Mouse (Mus musculus) forebrain, embryonic 12.5 days (tissue): ENCODE data around the gene Tceal9. TPM values are rescaled to one million over a fixed set of nuclear protein-coding genes. Genes with fewer than 3 reads are reported as not detected.
"Not testable (repeated sequence)": the region's sequence is repeated elsewhere in the genome, so short reads cannot be mapped to it uniquely, and the experiment has no call there.

Source experiments
- ATAC-seq: fragments of 200-750 bp; cut with Nextera tagmentation; 2 replicates; pipeline ENCODE4 v1.8.0; 2017; ENCODE audit warnings: moderate TSS enrichment; ENCODE audit not compliant: low FRiP score
- H3K27ac ChIP-seq: fragments of 300-500 bp; sonication (generic); 2 replicates; pipeline ENCODE4 v1.5.1; 2016; ENCODE audit warnings: mild to moderate bottlenecking
- H3K27me3 ChIP-seq: fragments of 300-500 bp; sonication (generic); 2 replicates; pipeline ENCODE4 v1.6.1; 2016; ENCODE audit warnings: mild to moderate bottlenecking
- H3K36me3 ChIP-seq: fragments of 300-500 bp; sonication (generic); replicated peaks from 2 replicates; pipeline ENCODE4 v1.6.1; 2016; ENCODE audit warnings: mild to moderate bottlenecking
- H3K4me1 ChIP-seq: fragments of 300-500 bp; sonication (generic); 2 replicates; pipeline ENCODE4 v1.6.1; 2016
- H3K4me2 ChIP-seq: fragments of 300-500 bp; sonication (generic); 2 replicates; pipeline ENCODE4 v1.6.1; 2016; ENCODE audit warnings: mild to moderate bottlenecking, moderate library complexity
- H3K4me3 ChIP-seq: fragments of 300-500 bp; sonication (generic); replicated peaks from 2 replicates; pipeline ENCODE4 v1.5.1; 2016; ENCODE audit warnings: mild to moderate bottlenecking
- H3K9ac ChIP-seq: fragments of 300-500 bp; sonication (generic); 2 replicates; pipeline ENCODE4 v1.6.1; 2016; ENCODE audit warnings: mild to moderate bottlenecking
- H3K9me3 ChIP-seq: fragments of 300-500 bp; sonication (generic); 2 replicates; pipeline ENCODE4 v1.6.1; 2016
- WGBS: fragments of 180-500 bp; shearing (Covaris S2); methylation state at CpG from one replicate; pipeline ENCODE4 v1.1.7; 2016; 5-methylcytosine and 5-hydroxymethylcytosine counted together
- polyA plus RNA-seq: library from polyadenylated mRNA; unstranded; fragments of >200 nt; fragmentation: Nextera tagmentation; extraction: Ambion mirVana; gene quantifications from 2 replicates; pipeline ENCODE4 v1.2.1, GENCODE M21; 2016

The Tceal9 gene
- polyA plus RNA-seq = 411 and 412 TPM in 2 replicates

DNA sequence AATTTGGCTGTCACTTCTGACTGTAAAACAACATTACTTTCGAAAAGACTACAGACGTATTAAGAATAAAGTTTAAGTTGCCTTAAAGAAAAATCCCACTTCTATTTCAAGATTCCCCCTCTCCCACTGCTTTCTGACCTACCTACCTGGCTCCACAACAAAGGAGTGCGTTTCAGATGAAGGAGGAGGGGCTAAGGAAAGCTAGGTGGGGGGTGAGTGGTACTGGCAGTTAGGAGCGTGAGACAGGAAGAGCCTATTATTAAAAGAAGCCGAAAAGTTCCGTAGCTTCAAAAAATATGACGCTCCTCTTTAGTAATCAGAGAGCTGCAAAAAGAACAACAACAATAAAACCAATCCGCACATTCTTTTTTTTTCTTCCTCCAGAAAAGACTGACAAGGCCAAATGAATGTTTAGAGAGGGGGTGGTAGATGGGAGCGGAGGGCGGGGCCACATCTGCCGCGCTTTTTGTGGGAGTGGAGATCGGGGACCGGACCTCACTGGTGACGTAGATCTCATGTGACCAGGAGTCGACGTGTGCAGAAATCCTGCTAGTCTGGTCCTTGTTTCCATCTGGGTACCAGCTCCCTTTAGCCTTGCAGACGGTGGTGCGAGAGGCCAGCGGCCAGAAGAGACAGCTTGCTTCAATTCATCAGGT, at the start of gene Tceal9:
TSS of gene Tceal9 (plus strand) at position 506 of the 656 bp plus-strand sequence.
- no peaks in the 10 kb centered on the region for H3K27me3 ChIP-seq
- WGBS = 14% methylated on average over 20 of the region's 20 CpGs
- ATAC-seq = peak; percentile 95
- peak within 1 kb of the TSS; percentile 68 for H3K9ac ChIP-seq
- H3K36me3 ChIP-seq = peaks cover 8% of the 10 kb centered on the region
- H3K4me2 ChIP-seq = peak within 1 kb of the TSS; percentile 52
- H3K9me3 ChIP-seq = no peaks in the 10 kb centered on the region
- peak within 1 kb of the TSS; percentile 70 for H3K27ac ChIP-seq
- H3K4me3 ChIP-seq = peak within 1 kb of the TSS; percentile 52
- 0 out of 2 replicates have a peak, but pooled peaks cover 2% of the 10 kb centered on the region for H3K4me1 ChIP-seq

DNA sequence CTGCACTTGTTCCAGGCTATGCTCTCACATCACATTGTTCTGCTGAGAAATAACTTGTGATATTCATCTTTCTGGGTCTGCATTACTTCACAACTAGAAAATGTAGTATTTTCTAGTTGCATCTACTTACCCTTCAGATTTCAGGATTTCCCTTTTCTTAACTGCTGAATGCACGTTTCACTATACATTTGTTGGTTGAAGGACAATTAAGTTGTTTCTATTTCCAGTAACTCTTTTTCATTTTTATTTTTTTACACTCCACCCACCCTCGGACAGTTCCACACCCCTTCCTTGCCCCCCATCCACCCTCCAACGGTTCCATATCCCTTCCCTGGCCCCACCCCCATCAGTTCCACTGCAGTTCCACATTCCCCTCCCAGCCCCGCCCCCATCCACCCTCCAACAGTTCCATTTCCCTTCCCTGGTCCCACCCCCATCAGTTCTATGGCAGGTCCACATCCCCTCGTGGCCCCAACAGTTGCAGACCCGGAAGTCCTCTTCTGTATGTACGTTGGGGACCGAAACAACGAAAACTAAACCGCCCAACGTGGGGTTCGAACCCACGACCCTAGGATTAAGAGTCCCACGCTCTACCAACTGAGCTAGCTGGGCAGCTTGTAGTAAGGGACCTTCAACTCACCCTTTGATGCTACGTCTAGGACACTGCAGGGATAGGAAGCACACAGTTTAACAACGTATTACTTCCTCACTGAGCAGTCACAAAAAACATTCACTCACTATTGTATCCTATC, 49.5 kb upstream of the Tceal9 start:
- H3K27me3 ChIP-seq = no peaks in the 10 kb centered on the region
- no peak overlapping the region for H3K4me2 ChIP-seq
- H3K9ac ChIP-seq = no peak overlapping the region
- no peaks in the 10 kb centered on the region for H3K36me3 ChIP-seq
- H3K4me1 ChIP-seq = no peaks in the 10 kb centered on the region
- no peak overlapping the region for H3K27ac ChIP-seq
- 82% methylated on average over 16 of the region's 16 CpGs for WGBS
- H3K4me3 ChIP-seq = no peak overlapping the region
- no peak for ATAC-seq
- no peaks in the 10 kb centered on the region for H3K9me3 ChIP-seq

DNA sequence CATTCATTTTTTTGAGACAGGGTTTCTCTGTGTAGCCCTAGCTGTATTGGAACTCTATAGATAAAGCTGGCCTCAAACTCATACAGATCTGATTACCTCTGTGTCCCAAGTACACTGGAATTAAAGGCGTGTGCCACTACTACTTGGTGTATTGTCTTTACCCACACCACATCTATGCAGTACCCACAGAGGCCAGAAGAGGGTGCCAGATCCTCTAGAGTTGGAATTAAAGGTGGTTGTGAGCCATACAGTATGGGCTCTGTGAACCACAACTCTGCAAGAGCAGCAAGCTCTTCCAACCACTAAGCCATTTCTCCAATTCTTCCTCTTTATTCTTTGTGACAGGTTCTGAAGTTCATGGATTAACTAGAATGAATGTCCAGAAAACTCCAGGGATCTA, 48.0 kb upstream of the Tceal9 start:
- ATAC-seq = no peak
- WGBS = 50% methylated on average over 1 of the region's 1 CpGs

DNA sequence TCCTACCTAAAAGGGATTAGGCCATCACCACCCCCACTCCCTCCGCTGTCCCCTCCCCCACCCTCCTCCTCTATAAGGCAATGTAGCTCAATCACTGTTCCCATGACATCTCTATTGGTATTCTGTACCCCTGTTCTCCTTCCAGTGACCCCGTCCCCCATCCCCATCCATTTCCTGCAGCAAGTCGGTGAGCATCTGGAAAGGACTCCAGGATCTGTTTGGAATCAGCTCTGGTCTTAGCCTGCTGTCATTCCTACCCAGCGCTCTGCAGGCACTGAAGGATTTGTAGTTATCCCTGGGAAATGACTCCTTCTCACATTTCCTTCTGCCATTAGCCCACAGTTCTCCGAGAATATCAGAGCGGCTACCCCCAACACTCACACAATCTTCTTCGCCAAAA, 41.6 kb upstream of the Tceal9 start:
- no peaks in the 10 kb centered on the region for H3K36me3 ChIP-seq
- H3K9me3 ChIP-seq = no peaks in the 10 kb centered on the region
- H3K4me2 ChIP-seq = peak overlapping the region; percentile 52
- H3K4me3 ChIP-seq = peak overlapping the region; percentile 45
- no peak; the same call in 1 of the 2 replicates for ATAC-seq
- no peak overlapping the region for H3K27ac ChIP-seq
- WGBS = 15% methylated on average over 7 of the region's 7 CpGs
- no peaks in the 10 kb centered on the region for H3K4me1 ChIP-seq
- H3K27me3 ChIP-seq = peaks cover 12% of the 10 kb centered on the region
- H3K9ac ChIP-seq = peak overlapping the region; percentile 38

More for the DNA sequence above, 48.0 kb upstream of the Tceal9 start:
- no peak overlapping the region for H3K9ac ChIP-seq
- no peaks in the 10 kb centered on the region for H3K36me3 ChIP-seq
- H3K27ac ChIP-seq = no peak overlapping the region
- no peaks in the 10 kb centered on the region for H3K4me1 ChIP-seq
- H3K4me3 ChIP-seq = no peak overlapping the region
- H3K27me3 ChIP-seq = peaks cover 8% of the 10 kb centered on the region
- H3K9me3 ChIP-seq = no peaks in the 10 kb centered on the region
- no peak overlapping the region for H3K4me2 ChIP-seq

DNA sequence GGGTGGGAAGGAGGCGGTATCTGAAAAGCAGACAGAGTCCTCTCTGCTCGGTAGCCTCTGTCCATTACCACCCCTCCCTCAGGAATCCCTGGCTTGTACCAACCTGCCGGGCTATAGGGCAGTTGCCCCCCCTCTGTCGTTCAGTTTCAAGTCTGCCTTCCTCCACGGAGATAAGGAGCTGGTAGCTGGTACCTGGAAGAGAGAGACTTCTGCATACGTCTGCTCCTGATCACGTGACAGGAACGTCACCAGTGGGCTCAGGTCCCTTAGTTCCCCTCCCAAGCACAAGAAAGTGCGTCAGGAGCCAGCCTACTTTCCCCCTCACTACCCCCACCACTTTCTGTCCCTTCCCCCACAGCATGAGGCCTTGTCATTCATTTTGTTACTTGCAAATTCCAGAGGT, 41.2 kb upstream of the Tceal9 start, which contains the start of gene Tceal5:
TSS of gene Tceal5 (minus strand) at position 213 of the 403 bp plus-strand sequence.
- peak; percentile 78; the same call in 1 of the 2 replicates for ATAC-seq
- peak within 1 kb of the TSS; percentile 45 for H3K4me3 ChIP-seq
- no peak within 1 kb of the TSS for H3K27ac ChIP-seq
- H3K27me3 ChIP-seq = peaks cover 12% of the 10 kb centered on the region
- H3K36me3 ChIP-seq = no peaks in the 10 kb centered on the region
- no peaks in the 10 kb centered on the region for H3K9me3 ChIP-seq
- 26% methylated on average over 9 of the region's 9 CpGs for WGBS
- peak within 1 kb of the TSS; percentile 52 for H3K4me2 ChIP-seq
- H3K9ac ChIP-seq = peak within 1 kb of the TSS; percentile 38
- no peaks in the 10 kb centered on the region for H3K4me1 ChIP-seq

DNA sequence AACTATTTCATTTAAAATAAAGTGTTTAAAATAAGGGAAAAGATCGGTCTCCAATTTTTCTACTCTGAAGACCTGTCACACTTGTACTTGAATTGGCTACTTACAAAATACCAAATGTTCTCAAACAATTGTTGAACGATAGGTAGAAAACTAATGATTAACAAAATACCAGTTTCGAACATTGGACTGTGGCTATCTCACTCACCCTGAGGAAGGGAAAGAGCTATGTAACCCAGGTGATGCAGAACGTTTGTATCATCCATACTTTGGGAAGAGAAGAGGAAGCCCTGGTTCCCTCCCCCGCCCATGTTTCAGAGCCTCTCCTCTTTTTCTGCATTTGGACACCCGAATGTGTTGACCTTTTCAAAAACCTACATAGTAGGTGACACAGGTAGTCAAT, 40.5 kb upstream of the Tceal9 start:
- Histone ChIP-seq H3K27ac (no peak overlapping the region), H3K36me3 (no peaks in the 10 kb centered on the region)
- 79% methylated on average over 6 of the region's 6 CpGs for WGBS

DNA sequence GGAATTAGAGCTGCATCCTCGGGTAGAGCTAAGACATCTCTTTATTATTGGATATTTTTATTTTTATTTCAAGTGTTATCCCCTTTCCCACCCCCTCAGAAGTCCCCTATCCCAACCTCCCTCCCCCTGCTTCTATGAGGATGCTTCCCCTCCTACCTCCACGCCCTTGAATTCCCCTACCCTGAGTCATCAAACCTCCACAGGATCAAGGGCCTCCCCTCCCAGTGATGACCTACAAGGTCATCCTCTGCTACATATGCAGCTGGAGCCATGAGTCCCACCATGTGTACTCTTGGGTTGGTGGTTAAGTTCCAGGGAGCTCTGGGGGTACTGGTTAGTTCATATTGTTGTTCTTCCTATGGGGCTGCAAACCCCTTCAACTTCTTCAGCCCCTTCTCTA, 31.5 kb upstream of the Tceal9 start:
- no peak for ATAC-seq
- Histone ChIP-seq H3K4me1 (no peaks in the 10 kb centered on the region), H3K9me3 (no peaks in the 10 kb centered on the region), H3K4me2 (no peak overlapping the region), H3K27me3 (no peaks in the 10 kb centered on the region), H3K4me3 (no peak overlapping the region), H3K36me3 (no peaks in the 10 kb centered on the region), H3K27ac (no peak overlapping the region), H3K9ac (no peak overlapping the region)
- 68% methylated on average over 2 of the region's 2 CpGs for WGBS

More for the DNA sequence above, 40.5 kb upstream of the Tceal9 start:
- Histone ChIP-seq H3K4me1 (no peaks in the 10 kb centered on the region), H3K9me3 (no peaks in the 10 kb centered on the region), H3K9ac (no peak overlapping the region), H3K27me3 (peaks cover 12% of the 10 kb centered on the region), H3K4me3 (no peak overlapping the region), H3K4me2 (no peak overlapping the region)
- ATAC-seq = no peak

DNA sequence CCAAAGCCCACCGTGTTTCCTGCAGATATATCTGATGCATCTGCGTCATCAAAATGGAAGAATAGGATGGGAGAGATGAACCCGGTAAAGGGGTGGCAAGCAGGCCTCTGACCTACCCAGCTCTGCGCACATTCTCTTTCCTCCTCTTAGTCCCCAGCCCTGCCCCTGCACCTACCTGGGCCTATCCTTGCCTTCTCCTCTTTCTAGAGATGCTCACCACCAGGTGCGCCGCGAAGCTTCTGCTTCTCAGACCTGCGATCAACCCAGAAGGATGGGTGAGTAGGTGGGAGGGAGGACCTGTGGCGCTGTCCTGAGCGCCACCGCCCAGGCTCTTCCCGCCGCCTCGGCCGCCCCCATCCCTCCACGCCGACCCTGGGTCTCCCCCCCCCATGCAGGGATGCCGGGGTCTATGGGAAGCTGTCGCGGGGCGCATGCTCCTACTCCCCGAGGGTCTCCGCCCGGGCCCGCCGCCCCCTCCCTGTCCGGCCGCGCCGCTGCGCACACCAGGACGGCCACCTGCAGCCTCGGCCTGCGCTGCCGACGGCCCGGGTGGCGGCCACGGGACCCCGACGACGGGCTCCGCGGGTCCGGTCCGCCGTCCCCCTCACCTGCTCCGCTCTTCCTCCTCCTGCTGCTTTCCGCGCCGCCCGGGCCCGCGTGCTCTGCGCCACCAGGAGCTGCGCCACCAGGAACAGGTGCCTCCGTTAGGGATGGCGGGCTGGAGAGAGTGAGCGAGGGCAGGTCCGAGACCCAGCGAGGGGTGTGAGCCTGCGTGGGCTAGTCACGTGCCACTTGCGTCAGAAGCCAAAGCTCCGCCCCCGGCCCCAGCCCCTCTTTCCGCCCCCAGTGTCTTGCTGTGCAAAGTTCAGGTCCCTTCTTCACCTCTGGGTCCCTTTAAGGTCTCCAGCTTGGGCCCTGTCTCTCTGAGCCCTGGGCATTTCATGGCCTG, 29.9 kb upstream of the Tceal9 start, which contains the start of the genes Tceal7 and Bex1:
TSS of gene Tceal7 (plus strand) at position 51 of the 949 bp plus-strand sequence.
TSS of gene Bex1 (minus strand) at position 785 of the 949 bp plus-strand sequence.
- H3K9me3 ChIP-seq, H3K36me3 ChIP-seq, H3K27ac ChIP-seq, H3K4me1 ChIP-seq, H3K27me3 ChIP-seq: not testable (repeated sequence)
- Histone ChIP-seq H3K4me3 (peak within 1 kb of the TSS; percentile 44), H3K9ac (peak within 1 kb of the TSS; percentile 40; the same call in 1 of the 2 replicates), H3K4me2 (peak within 1 kb of the TSS; percentile 51)
- peak; percentile 93 for ATAC-seq
- WGBS = 35% methylated on average over 14 of the region's 67 CpGs

DNA sequence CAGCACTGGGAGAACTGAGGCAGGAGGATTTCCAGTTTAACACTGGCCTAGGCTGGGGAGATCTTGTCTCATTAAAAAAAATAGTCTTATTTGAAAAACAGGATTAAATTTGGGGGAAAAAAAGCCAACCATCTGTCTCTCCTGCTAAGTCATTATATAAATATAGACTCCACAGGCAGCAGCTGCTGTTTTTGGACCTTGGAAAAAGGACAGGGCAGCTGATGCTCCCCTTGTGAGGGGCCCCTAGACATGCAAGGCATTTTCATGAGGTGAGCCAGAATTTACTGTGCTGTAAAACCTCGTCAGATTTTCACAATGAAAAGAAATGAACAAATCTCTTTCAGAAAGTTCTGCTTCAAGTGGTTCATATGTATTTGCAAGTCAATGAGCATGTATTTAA, 28.6 kb upstream of the Tceal9 start:
- Histone ChIP-seq H3K27me3 (no peaks in the 10 kb centered on the region), H3K9ac (no peak overlapping the region), H3K9me3 (no peaks in the 10 kb centered on the region), H3K4me2 (no peak overlapping the region), H3K4me1 (no peaks in the 10 kb centered on the region), H3K4me3 (no peak overlapping the region), H3K36me3 (no peaks in the 10 kb centered on the region), H3K27ac (no peak overlapping the region)
- WGBS = 68% methylated on average over 1 of the region's 1 CpGs
- ATAC-seq = no peak

DNA sequence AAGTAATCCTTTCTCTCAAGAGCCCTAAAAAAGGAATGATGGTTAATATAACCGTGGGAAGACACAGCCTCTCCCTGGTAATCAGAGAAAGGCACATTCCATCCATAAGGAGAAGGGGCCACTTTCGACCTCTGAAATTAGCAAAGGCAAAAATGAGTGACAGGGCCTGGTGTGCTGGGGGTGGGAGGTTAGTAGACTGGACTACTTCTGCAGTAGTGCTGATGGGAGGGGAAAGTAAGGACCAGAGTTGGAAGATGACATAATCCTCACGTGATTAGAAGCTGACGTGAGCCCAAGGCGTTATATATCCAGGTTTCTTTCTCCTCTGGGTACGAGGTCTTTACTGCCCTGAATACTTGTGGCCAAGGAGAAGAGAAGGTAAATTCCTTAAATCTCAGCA, 21.2 kb upstream of the Tceal9 start:
- H3K27ac ChIP-seq = no peak overlapping the region
- WGBS = 72% methylated on average over 6 of the region's 6 CpGs

DNA sequence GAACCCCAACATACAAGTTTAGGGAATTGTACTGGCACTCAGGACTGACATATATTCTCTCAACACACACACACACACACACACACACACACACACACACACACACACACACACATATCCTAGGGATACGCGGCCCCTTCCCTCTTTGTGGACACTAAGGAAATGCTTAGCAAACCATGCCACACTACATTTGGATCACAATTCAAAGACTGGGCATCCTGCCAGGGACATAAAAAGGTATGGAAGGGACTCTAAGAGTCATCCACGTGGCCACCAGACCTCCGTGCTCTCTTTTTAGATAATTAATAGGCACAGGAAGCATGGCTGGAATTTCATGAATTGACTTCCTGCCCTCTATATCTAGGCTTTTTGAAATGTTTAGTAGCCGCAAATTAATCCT, 17.1 kb upstream of the Tceal9 start:
- WGBS = 87% methylated on average over 5 of the region's 5 CpGs
- Histone ChIP-seq H3K9ac (no peak overlapping the region), H3K27ac (no peak overlapping the region), H3K4me1 (no peaks in the 10 kb centered on the region), H3K27me3 (peaks cover 4% of the 10 kb centered on the region; the same call in 1 of the 2 replicates), H3K4me2 (no peak overlapping the region), H3K4me3 (no peak overlapping the region), H3K36me3 (no peaks in the 10 kb centered on the region), H3K9me3 (no peaks in the 10 kb centered on the region)
- ATAC-seq = no peak

More for the DNA sequence above, 21.2 kb upstream of the Tceal9 start:
- no peak overlapping the region for H3K9ac ChIP-seq
- no peaks in the 10 kb centered on the region for H3K9me3 ChIP-seq
- H3K36me3 ChIP-seq = no peaks in the 10 kb centered on the region
- no peaks in the 10 kb centered on the region for H3K4me1 ChIP-seq
- H3K4me3 ChIP-seq = no peak overlapping the region
- no peak for ATAC-seq
- no peak overlapping the region for H3K4me2 ChIP-seq
- 0 out of 2 replicates have a peak, but pooled peaks cover 4% of the 10 kb centered on the region for H3K27me3 ChIP-seq

DNA sequence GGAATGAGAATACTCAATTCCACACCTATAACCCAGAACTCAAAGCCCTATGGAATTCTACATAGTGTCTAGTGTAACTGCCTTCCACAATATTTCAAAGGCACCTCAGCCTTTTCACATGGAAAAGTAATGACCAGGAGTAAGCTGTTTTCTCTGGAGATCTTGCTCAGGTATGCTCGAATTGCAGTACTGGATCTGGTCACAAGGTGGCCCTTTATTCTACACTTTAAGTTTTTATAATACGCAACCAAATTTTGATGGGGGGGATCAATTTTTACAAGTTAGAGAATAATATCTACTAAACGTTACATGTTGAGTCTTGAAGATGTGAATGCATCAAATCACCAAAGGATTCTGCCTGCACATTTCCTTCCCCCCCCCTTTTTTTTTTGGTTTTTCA, 6.8 kb upstream of the Tceal9 start:
- Histone ChIP-seq H3K36me3 (no peaks in the 10 kb centered on the region), H3K27ac (no peak overlapping the region), H3K27me3 (no peaks in the 10 kb centered on the region), H3K9ac (no peak overlapping the region), H3K4me3 (no peak overlapping the region), H3K4me1 (no peaks in the 10 kb centered on the region), H3K4me2 (no peak overlapping the region), H3K9me3 (no peaks in the 10 kb centered on the region)
- WGBS = 60% methylated on average over 3 of the region's 3 CpGs
- no peak for ATAC-seq
